Mouse (Mus musculus) MEL (cell line): Measurements from ENCODE around the gene Dhrs3.

ENCODE experiments used
- CHD2 ChIP-seq: IDR thresholded peaks from 2 replicates; pipeline ENCODE4 v1.6.1; 2011; ENCODE audit warnings: low read length, improper control_type of control experiment
- CTCF ChIP-seq, 3 experiments: IDR thresholded peaks in 2 of 3; conservative IDR thresholded peaks in 1 of 3; 2 replicates each; pipeline ENCODE4 v1.5.1; 2011 to 2012; ENCODE audit warnings: low read length in 3 of 3, low read depth in 2 of 3, mild to moderate bottlenecking in 2 of 3, improper control_type of control experiment in 1 of 3, inconsistent platforms in 1 of 3, mixed read lengths in 1 of 3, moderate library complexity in 1 of 3; ENCODE audit not compliant: control insufficient read depth in 1 of 3, insufficient read depth in 1 of 3, poor library complexity in 1 of 3, severe bottlenecking in 1 of 3
- ELF1 ChIP-seq: IDR thresholded peaks from 2 replicates; pipeline ENCODE4 v1.6.1; 2014; ENCODE audit warnings: low read depth, mild to moderate bottlenecking, inconsistent platforms, low read length, improper control_type of control experiment, moderate library complexity
- MAX ChIP-seq: IDR thresholded peaks from 2 replicates; pipeline ENCODE4 v1.6.1; 2011; ENCODE audit warnings: low read length, improper control_type of control experiment
- TAL1 ChIP-seq: IDR thresholded peaks from 2 replicates; pipeline ENCODE4 v1.6.1; 2012; ENCODE audit warnings: mild to moderate bottlenecking, inconsistent platforms, low read length, moderate library complexity, mixed read lengths
- USF2 ChIP-seq, 2 experiments: IDR thresholded peaks; 2 replicates each; pipeline ENCODE4 v1.6.1; 2011 to 2012; ENCODE audit warnings: improper control_type of control experiment in 2 of 2, low read length in 2 of 2, borderline replicate concordance in 1 of 2, inconsistent platforms in 1 of 2, low read depth in 1 of 2, mild to moderate bottlenecking in 1 of 2; ENCODE audit not compliant: insufficient read depth in 1 of 2
- ZNF384 ChIP-seq: IDR thresholded peaks from 2 replicates; pipeline ENCODE4 v1.6.1; 2012; ENCODE audit warnings: low read depth, mild to moderate bottlenecking, inconsistent platforms, low read length, improper control_type of control experiment

- TF ChIP-seq CTCF (IDR thresholded peaks at IDR 0.05 in 2 of 3, conservative IDR thresholded peaks at IDR 0.05 in 1 of 3; ENCODE audit: control insufficient read depth in 1 of 3, insufficient read depth in 1 of 3, low read depth in 2 of 3, low read length in 3 of 3, poor library complexity in 1 of 3, severe bottlenecking in 1 of 3) (no peak), ZNF384 (no peak), ELF1 (no peak), TAL1 (no peak), USF2 (IDR thresholded peaks at IDR 0.05; ENCODE audit: borderline replicate concordance in 1 of 2, insufficient read depth in 1 of 2, low read depth in 1 of 2, low read length in 2 of 2) (no peak), MAX (no peak), CHD2 (no peak)
These were observed 2.9 kb upstream of the Dhrs3 start for GRCm38 (mm10) chr4:144889505-144890301.
